ENCODE assay signal across 19 mouse cellular contexts in the genomic region with DNA sequence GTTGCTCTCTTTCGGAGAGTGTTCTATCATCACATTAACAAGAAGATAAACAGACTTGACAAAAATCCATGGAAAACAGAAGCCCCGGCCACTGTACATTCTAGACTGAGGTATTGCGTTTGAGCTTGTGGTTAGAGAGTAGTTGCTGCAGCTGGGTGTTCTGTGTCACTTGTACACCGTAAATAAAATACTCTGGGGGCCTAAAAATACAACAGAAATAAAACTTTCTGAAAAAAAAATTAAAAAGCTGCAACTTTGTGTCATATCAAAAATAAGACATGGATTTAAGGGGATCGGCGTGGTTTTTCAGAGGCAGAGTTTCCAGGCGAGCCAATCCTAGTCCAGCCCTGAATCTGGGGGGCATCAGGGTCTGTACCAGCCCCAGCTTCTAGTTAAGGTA.
DNase-seq lines count a peak whose midpoint lies in the region; ATAC-seq and TF ChIP-seq lines count a peak whose summit lies in the region.
"Had no signal": no experiment of that assay in that cellular context is flagged by ENCODE, and none has a peak within 500 bp of the region (broad histone marks: within the 10 kb centered on the region; RNA-seq: fewer than 3 reads in every experiment).

No protein-coding gene starts in this region.

- no peak for DNase-seq in gastrocnemius, adult 2 months
- DNase-seq in gastrocnemius, adult 8-10 months (ENCODE audit: low spot score in 2 of 2), result no peak
- DNase-seq in kidney, adult 18-20 months, result no peak
- no peak for DNase-seq in lung, postnatal 0 days (ENCODE audit: low spot score)
- no peak for DNase-seq in lung, postnatal 4 days
- DNase-seq in limb, embryonic 10.5 days (ENCODE audit: low spot score), result peak; percentile 8
- no peak for DNase-seq in left cerebral cortex, postnatal 4 days
- DNase-seq: adrenal gland, postnatal 25 days; cerebellum, adult 11-12 months; cerebellum, postnatal 14 days; gastrocnemius, postnatal 25 days; liver; lung, adult 2 months; retina, postnatal 1 day had no signal

- 47% methylated on average over 7 of the region's 7 CpGs for WGBS in kidney, embryonic 15.5 days
- 59% methylated on average over 7 of the region's 7 CpGs for WGBS in lung, postnatal 0 days
- 80% methylated on average over 7 of the region's 7 CpGs for WGBS in limb, embryonic 10.5 days

- no peaks in the 10 kb centered on the region for H3K27me3 ChIP-seq in kidney, embryonic 15.5 days
- no peaks in the 10 kb centered on the region for H3K27me3 ChIP-seq in lung, postnatal 0 days (replicated peaks; ENCODE audit: insufficient read depth, low read length)
- no peaks in the 10 kb centered on the region for H3K27me3 ChIP-seq in limb, embryonic 10.5 days (ENCODE audit: low read depth, poor library complexity, severe bottlenecking)
- H3K27me3 ChIP-seq: CH12.LX; forebrain, embryonic 13.5 days; intestine, embryonic 15.5 days had no signal

- intact Hi-C loops in gastrocnemius, adult 2 months (cut with DNase I), result no loop called here
- intact Hi-C loops in left cerebral cortex, postnatal 4 days (cut with DNase I), result loop anchor here (10.0 kb wide), 1 partner anchor 148 kb away; no protein-coding TSS in a partner anchor

- H3K9ac ChIP-seq in kidney, embryonic 15.5 days, result no peak overlapping the region
- no peak overlapping the region for H3K9ac ChIP-seq in lung, postnatal 0 days (replicated peaks; ENCODE audit: low read depth)
- H3K9ac ChIP-seq: forebrain, embryonic 13.5 days; hindbrain, embryonic 14.5 days; intestine, embryonic 15.5 days had no signal

- no peaks in the 10 kb centered on the region for H3K9me3 ChIP-seq in kidney, embryonic 15.5 days (replicated peaks)
- H3K9me3 ChIP-seq in lung, postnatal 0 days (ENCODE audit: low read length), result no peaks in the 10 kb centered on the region
- H3K9me3 ChIP-seq in limb, embryonic 10.5 days (replicated peaks), result no peaks in the 10 kb centered on the region
- H3K9me3 ChIP-seq: forebrain, embryonic 13.5 days; intestine, embryonic 15.5 days had no signal

- H3K4me2 ChIP-seq in kidney, embryonic 15.5 days, result no peak overlapping the region
- H3K4me2 ChIP-seq in lung, postnatal 0 days (replicated peaks; ENCODE audit: low read depth, low read length), result no peak overlapping the region
- H3K4me2 ChIP-seq: forebrain, embryonic 13.5 days; hindbrain, embryonic 14.5 days; intestine, embryonic 15.5 days had no signal

- no peaks in the 10 kb centered on the region for H3K36me3 ChIP-seq in kidney, embryonic 15.5 days
- no peaks in the 10 kb centered on the region for H3K36me3 ChIP-seq in lung, postnatal 0 days (ENCODE audit: insufficient read depth, low read length)
- H3K36me3 ChIP-seq in limb, embryonic 10.5 days, result no peaks in the 10 kb centered on the region
- H3K36me3 ChIP-seq: intestine, embryonic 15.5 days had no signal

- peak overlapping the region; percentile 43 for H3K27ac ChIP-seq in gastrocnemius, adult 2 months
- H3K27ac ChIP-seq in kidney, embryonic 15.5 days, result peak overlapping the region; percentile 71
- 0 out of 2 replicates have a peak overlapping the region, but pooled peaks have one; percentile 29 for H3K27ac ChIP-seq in lung, postnatal 0 days (ENCODE audit: low read length)
- no peak overlapping the region for H3K27ac ChIP-seq in limb, embryonic 10.5 days
- H3K27ac ChIP-seq: forebrain, embryonic 13.5 days; hindbrain, embryonic 14.5 days; intestine, embryonic 15.5 days had no signal

- no peak for TF ChIP-seq EP300 in lung, postnatal 0 days (IDR thresholded peaks at IDR 0.05)

- no peak for TF ChIP-seq CTCF in gastrocnemius, adult 2 months (IDR thresholded peaks at IDR 0.05)
- no peak for TF ChIP-seq CTCF in lung, postnatal 0 days (IDR thresholded peaks at IDR 0.05)

- no peak overlapping the region; the same call in 1 of the 2 replicates for H3K4me3 ChIP-seq in gastrocnemius, adult 2 months
- H3K4me3 ChIP-seq in kidney, embryonic 15.5 days (replicated peaks), result no peak overlapping the region
- H3K4me3 ChIP-seq in lung, postnatal 0 days (ENCODE audit: low read depth, low read length), result no peak overlapping the region
- H3K4me3 ChIP-seq in limb, embryonic 10.5 days, result no peak overlapping the region
- H3K4me3 ChIP-seq: forebrain, embryonic 13.5 days; intestine, embryonic 15.5 days had no signal

- H3K4me1 ChIP-seq in kidney, embryonic 15.5 days, result peaks cover 37% of the 10 kb centered on the region
- peaks cover 4% of the 10 kb centered on the region; the same call in 1 of the 2 replicates for H3K4me1 ChIP-seq in lung, postnatal 0 days (ENCODE audit: insufficient read depth, low read depth, low read length)
- H3K4me1 ChIP-seq in limb, embryonic 10.5 days, result peaks cover 27% of the 10 kb centered on the region

- no peak for ATAC-seq in kidney, embryonic 15.5 days (replicated peaks; ENCODE audit: low FRiP score)
- ATAC-seq in lung, postnatal 0 days, result no peak
- ATAC-seq: forebrain, embryonic 13.5 days; intestine, embryonic 15.5 days had no signal
